Mouse (Mus musculus): ENCODE results near the gene Gys2. TPM values are rescaled to one million over a fixed set of nuclear protein-coding genes. Genes with fewer than 3 reads are reported as not detected.
"Not testable (repeated sequence)": the region's sequence is repeated elsewhere in the genome, so short reads cannot be mapped to it uniquely, and the experiment has no call there.

The Gys2 gene
- polyA plus RNA-seq (2015; fragmentation: Nextera tagmentation; extraction: Ambion mirVana): not detected in 2 replicates

DNA sequence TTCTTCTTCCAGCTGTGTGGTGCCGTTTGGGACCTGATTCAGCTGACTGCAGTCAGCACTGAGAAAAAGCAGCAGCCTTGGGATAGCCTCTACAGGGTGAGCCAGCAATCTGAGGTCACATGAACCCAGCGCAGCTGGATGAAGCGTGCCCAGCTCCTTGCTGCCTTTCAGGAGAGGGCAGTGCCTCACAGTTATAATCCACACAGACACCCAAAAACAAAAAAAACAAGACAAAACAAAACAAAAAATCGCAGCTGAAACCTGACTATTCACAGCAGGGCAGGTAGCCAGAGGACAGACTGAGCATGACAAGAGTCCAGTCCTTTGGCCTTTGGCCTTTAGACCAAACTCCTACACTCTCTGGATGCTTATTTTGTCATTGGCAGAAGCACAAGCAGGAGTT lies at the start of gene Gys2:
Gys2 (minus strand) TSS at position 309 of the 403 bp plus-strand sequence.
- H3K9ac ChIP-seq (replicated peaks): no peak within 1 kb of the TSS
- no peaks in the 10 kb centered on the region for H3K9me3 ChIP-seq
- H3K4me1 ChIP-seq: no peaks in the 10 kb centered on the region
- ATAC-seq (replicated peaks): no peak
- H3K27ac ChIP-seq (replicated peaks): no peak within 1 kb of the TSS
- H3K36me3 ChIP-seq: no peaks in the 10 kb centered on the region
- no peak within 1 kb of the TSS for H3K4me3 ChIP-seq
- 71% methylated on average over 4 of the region's 4 CpGs for WGBS
- no peak within 1 kb of the TSS for H3K4me2 ChIP-seq (replicated peaks)
- no peaks in the 10 kb centered on the region for H3K27me3 ChIP-seq

GRCm38 (mm10) chr6:142521591-142522110 lies 48.7 kb upstream of the Gys2 start:
- no peak for ATAC-seq (replicated peaks)
- 83% methylated on average over 12 of the region's 12 CpGs for WGBS
- H3K4me1 ChIP-seq: no peaks in the 10 kb centered on the region
- H3K27me3 ChIP-seq: no peaks in the 10 kb centered on the region
- H3K9me3 ChIP-seq: no peaks in the 10 kb centered on the region
- H3K4me3 ChIP-seq: no peak overlapping the region
- H3K4me2 ChIP-seq (replicated peaks): no peak overlapping the region
- H3K9ac ChIP-seq (replicated peaks): no peak overlapping the region
- no peaks in the 10 kb centered on the region for H3K36me3 ChIP-seq
- no peak overlapping the region for H3K27ac ChIP-seq (replicated peaks)

GRCm38 (mm10) chr6:142519110-142519509 lies 46.2 kb upstream of the Gys2 start:
- no peak overlapping the region for H3K9ac ChIP-seq (replicated peaks)
- H3K27me3 ChIP-seq: no peaks in the 10 kb centered on the region
- no peak overlapping the region for H3K27ac ChIP-seq (replicated peaks)
- H3K9me3 ChIP-seq: no peaks in the 10 kb centered on the region
- ATAC-seq (replicated peaks): peak; percentile 78
- no peaks in the 10 kb centered on the region for H3K36me3 ChIP-seq
- WGBS: 15% methylated on average over 6 of the region's 6 CpGs
- no peak overlapping the region for H3K4me2 ChIP-seq (replicated peaks)
- no peak overlapping the region for H3K4me3 ChIP-seq
- no peaks in the 10 kb centered on the region for H3K4me1 ChIP-seq

DNA sequence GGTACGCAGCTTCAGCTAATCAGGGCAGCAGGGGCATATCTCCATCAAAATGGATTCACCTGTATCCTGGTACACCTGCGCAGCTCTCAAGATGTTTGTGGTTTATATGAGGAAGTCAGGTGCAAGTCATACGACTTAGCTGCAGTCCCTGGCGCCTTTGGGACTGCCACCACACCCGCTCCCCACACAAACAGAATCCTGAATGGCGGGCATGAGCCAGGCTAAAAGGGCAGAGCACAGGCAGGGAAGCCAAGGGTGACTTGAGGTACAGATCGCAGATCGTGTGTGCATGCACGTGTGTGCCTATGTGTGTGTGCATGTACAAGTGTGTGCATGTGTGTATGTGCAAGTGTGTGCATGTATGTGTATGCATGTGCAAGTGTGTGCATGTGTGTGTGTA lies 42.5 kb upstream of the Gys2 start:
- 75% methylated on average over 9 of the region's 9 CpGs for WGBS
- H3K27me3 ChIP-seq; ATAC-seq (replicated peaks); H3K9me3 ChIP-seq; H3K9ac ChIP-seq (replicated peaks); H3K4me1 ChIP-seq; H3K27ac ChIP-seq (replicated peaks); H3K4me2 ChIP-seq (replicated peaks); H3K4me3 ChIP-seq; H3K36me3 ChIP-seq: not testable (repeated sequence)

DNA sequence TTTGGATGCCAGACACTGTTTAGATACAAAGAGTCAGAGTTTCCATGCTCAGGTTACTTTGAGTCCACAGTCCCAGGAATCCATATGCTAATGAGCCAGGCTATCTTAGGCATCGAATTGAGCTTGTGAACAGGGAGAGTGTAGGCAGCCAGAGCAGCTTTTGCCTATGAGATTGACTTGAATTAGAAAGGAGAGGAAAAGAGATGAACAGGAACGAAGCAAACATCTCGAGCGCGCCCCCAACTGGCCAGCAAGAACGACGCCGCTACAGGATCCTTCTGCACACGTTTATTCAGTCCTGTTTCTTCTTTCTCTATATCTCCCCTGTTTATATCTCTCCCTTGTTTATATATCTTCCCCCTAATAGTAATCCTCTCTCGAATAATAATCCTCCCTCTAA lies 42.0 kb upstream of the Gys2 start:
- no peaks in the 10 kb centered on the region for H3K4me1 ChIP-seq
- no peak overlapping the region for H3K27ac ChIP-seq (replicated peaks)
- no peak overlapping the region for H3K9ac ChIP-seq (replicated peaks)
- no peaks in the 10 kb centered on the region for H3K9me3 ChIP-seq
- no peaks in the 10 kb centered on the region for H3K27me3 ChIP-seq
- ATAC-seq (replicated peaks): no peak
- H3K4me2 ChIP-seq (replicated peaks): no peak overlapping the region
- WGBS: 2% methylated on average over 10 of the region's 10 CpGs
- no peak overlapping the region for H3K4me3 ChIP-seq
- H3K36me3 ChIP-seq: no peaks in the 10 kb centered on the region

- H3K4me3 ChIP-seq: no peak overlapping the region
- peaks cover 9% of the 10 kb centered on the region; the same call in 1 of the 2 replicates for H3K27me3 ChIP-seq
- ATAC-seq (replicated peaks): no peak
- H3K4me1 ChIP-seq: peaks cover 7% of the 10 kb centered on the region
- H3K4me2 ChIP-seq (replicated peaks): no peak overlapping the region
- no peaks in the 10 kb centered on the region for H3K9me3 ChIP-seq
- H3K27ac ChIP-seq (replicated peaks): no peak overlapping the region
- no peaks in the 10 kb centered on the region for H3K36me3 ChIP-seq
- 54% methylated on average over 3 of the region's 3 CpGs for WGBS
- no peak overlapping the region for H3K9ac ChIP-seq (replicated peaks)
Measured at GRCm38 (mm10) chr6:142512902-142513301, 40.0 kb upstream of the Gys2 start.

DNA sequence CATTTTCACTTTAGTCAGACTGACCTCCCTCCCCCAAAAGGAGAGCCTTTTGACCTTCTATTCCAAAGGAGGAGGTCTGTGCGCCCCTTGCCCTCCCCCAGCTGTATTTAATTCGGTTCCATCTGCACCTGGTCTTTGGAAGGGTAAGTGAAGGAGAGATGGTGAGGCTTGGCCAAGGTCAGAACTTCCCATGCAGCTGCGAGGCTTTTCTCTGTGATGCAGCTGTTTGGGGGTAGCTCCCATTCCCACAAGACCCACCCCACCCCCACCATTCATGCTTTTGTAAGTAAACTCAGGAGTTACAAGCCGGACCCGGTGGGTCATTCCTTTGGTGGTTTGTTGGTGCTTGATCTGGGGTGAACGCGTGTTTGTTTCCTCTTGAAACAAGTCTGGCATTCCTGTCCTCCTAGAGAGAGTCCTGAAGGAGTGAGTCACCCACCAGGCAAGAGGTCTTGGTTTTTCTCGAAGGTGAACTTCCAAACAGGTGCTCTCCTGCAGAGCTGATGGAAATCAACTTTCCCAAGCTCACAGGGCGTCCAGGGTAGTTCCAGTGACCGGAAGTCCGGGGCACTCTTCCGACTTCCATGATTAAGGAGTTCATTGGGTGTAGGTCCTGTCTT lies 38.7 kb upstream of the Gys2 start:
- no peak overlapping the region for H3K4me2 ChIP-seq (replicated peaks)
- 32% methylated on average over 12 of the region's 12 CpGs for WGBS
- no peaks in the 10 kb centered on the region for H3K9me3 ChIP-seq
- peaks cover 9% of the 10 kb centered on the region; the same call in 1 of the 2 replicates for H3K27me3 ChIP-seq
- no peak overlapping the region for H3K27ac ChIP-seq (replicated peaks)
- no peaks in the 10 kb centered on the region for H3K36me3 ChIP-seq
- H3K9ac ChIP-seq (replicated peaks): no peak overlapping the region
- no peak overlapping the region for H3K4me3 ChIP-seq
- no peak for ATAC-seq (replicated peaks)
- peaks cover 11% of the 10 kb centered on the region for H3K4me1 ChIP-seq

DNA sequence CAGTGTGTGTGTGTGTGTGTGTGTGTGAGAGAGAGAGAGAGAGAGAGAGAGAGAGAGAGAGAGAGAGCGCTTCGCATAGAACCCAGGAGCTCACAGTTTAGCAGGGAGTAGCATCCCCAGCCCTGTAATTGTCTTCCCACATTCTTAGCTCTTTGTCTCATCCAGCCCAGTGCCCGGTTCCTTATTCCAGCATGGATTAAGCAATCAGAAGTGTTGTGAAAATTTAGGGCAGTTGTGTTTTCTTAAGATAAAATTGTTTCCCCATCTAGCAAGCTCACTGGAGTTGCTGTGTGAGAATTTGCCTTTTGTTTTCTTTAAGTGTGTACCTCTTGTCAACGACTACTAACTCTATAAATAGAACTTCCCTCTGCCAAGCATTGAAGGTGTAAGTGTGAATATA lies 35.8 kb upstream of the Gys2 start:
- no peaks in the 10 kb centered on the region for H3K9me3 ChIP-seq
- no peak overlapping the region for H3K4me3 ChIP-seq
- ATAC-seq (replicated peaks): no peak
- no peak overlapping the region for H3K27ac ChIP-seq (replicated peaks)
- peaks cover 9% of the 10 kb centered on the region; the same call in 1 of the 2 replicates for H3K27me3 ChIP-seq
- no peaks in the 10 kb centered on the region for H3K36me3 ChIP-seq
- H3K9ac ChIP-seq (replicated peaks): no peak overlapping the region
- H3K4me2 ChIP-seq (replicated peaks): no peak overlapping the region
- WGBS: 24% methylated on average over 4 of the region's 4 CpGs
- H3K4me1 ChIP-seq: peaks cover 28% of the 10 kb centered on the region

GRCm38 (mm10) chr6:142507785-142508162 lies 34.9 kb upstream of the Gys2 start, which contains the start of gene Ldhb:
Ldhb (minus strand) TSS chr6:142507957.
- under 1% methylated on average over 18 of the region's 19 CpGs for WGBS

DNA sequence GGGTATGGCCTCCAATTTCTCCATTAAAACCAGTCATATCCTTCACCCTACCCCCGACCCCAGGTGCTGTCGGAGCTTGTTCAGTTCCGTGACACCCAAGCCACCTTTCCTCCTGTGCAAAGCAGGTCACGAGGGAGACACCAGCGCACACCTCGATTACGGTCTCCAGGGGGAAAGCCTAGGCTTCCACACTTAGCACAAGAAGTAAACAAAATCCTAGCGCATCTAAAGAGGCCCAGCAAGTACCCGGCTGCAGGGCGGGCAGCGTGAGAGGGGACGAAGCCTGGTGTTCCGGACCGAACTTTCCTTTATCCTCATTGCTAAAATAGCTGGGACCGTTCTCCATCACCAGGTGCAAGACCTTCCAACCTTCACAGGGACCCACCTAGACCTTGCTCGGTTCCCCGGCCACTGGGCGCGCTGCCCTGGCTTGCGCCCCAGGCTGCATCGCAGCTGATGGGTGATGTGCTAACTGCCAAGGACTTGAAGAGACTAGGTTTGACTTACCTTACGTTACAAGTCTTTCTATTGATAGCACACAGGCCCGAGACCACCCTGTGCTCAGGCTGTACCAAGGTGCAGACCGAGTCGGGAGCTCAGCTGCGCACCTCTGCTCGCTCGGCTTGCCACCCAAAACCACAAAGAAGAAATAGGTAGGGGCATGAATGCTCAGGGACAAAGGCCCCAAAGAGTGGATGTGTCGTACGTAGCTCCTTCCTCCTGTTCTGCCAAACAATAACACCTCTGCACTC lies 34.3 kb upstream of the Gys2 start:
- whole genome bisulfite sequencing: 1% methylated on average over 30 of the region's 30 CpGs

More at GRCm38 (mm10) chr6:142507785-142508162, 34.9 kb upstream of the Gys2 start, which contains the start of gene Ldhb:
- peak; percentile 99 for ATAC-seq (replicated peaks)
- Histone ChIP-seq H3K9me3 (no peaks in the 10 kb centered on the region), H3K27ac (replicated peaks) (peak within 1 kb of the TSS; percentile 74), H3K4me1 (peaks cover 30% of the 10 kb centered on the region), H3K9ac (replicated peaks) (peak within 1 kb of the TSS; percentile 71), H3K4me2 (replicated peaks) (peak within 1 kb of the TSS; percentile 80), H3K27me3 (peaks cover 9% of the 10 kb centered on the region; the same call in 1 of the 2 replicates), H3K4me3 (peak within 1 kb of the TSS; percentile 72), H3K36me3 (no peaks in the 10 kb centered on the region)

GRCm38 (mm10) chr6:142506338-142507032 lies 33.6 kb upstream of the Gys2 start:
- no peaks in the 10 kb centered on the region for H3K9me3 ChIP-seq
- peak overlapping the region; percentile 74; the same call in 1 of the 2 replicates for H3K27ac ChIP-seq (replicated peaks)
- ATAC-seq (replicated peaks): no peak
- peak overlapping the region; percentile 80 for H3K4me2 ChIP-seq (replicated peaks)
- H3K4me1 ChIP-seq: peaks cover 36% of the 10 kb centered on the region
- WGBS: 7% methylated on average over 10 of the region's 10 CpGs
- peaks cover 2% of the 10 kb centered on the region; the same call in 1 of the 2 replicates for H3K36me3 ChIP-seq
- peaks cover 9% of the 10 kb centered on the region; the same call in 1 of the 2 replicates for H3K27me3 ChIP-seq
- peak overlapping the region; percentile 71 for H3K9ac ChIP-seq (replicated peaks)
- H3K4me3 ChIP-seq: peak overlapping the region; percentile 72

More for the DNA sequence above, 34.3 kb upstream of the Gys2 start:
- Histone ChIP-seq H3K27me3 (peaks cover 9% of the 10 kb centered on the region; the same call in 1 of the 2 replicates), H3K9me3 (no peaks in the 10 kb centered on the region), H3K36me3 (no peaks in the 10 kb centered on the region), H3K4me2 (replicated peaks) (peak overlapping the region; percentile 80), H3K27ac (replicated peaks) (peak overlapping the region; percentile 74), H3K9ac (replicated peaks) (peak overlapping the region; percentile 71), H3K4me3 (peak overlapping the region; percentile 72), H3K4me1 (peaks cover 34% of the 10 kb centered on the region)
- peak; percentile 73 for ATAC-seq (replicated peaks)

DNA sequence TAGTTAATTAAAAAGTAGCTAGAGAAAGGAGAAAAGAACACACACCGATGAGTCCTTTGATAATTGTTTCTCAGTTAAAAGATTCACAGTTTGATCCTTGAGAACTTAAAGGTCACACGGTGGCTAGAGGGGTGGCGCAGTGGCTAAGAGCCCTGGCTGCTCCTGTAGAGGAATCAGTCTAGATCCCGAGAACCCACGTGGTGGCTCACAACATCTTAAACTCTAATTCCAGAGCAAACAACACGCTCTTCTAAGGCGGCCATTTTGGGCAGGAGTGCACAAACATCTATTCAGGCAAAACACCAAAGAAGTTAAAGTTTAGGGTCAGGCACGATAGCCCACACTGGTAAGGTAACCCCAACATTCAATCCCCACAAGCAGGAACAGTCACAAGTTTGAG lies 30.7 kb upstream of the Gys2 start:
- 63% methylated on average over 8 of the region's 8 CpGs for WGBS
- no peak overlapping the region for H3K9ac ChIP-seq (replicated peaks)
- H3K27me3 ChIP-seq: no peaks in the 10 kb centered on the region
- H3K27ac ChIP-seq (replicated peaks): no peak overlapping the region
- no peak overlapping the region for H3K4me3 ChIP-seq
- no peaks in the 10 kb centered on the region for H3K9me3 ChIP-seq
- H3K36me3 ChIP-seq: peaks cover 15% of the 10 kb centered on the region
- ATAC-seq (replicated peaks): no peak
- H3K4me1 ChIP-seq: peaks cover 36% of the 10 kb centered on the region
- H3K4me2 ChIP-seq (replicated peaks): no peak overlapping the region
